9 mouse cellular contexts compared by ENCODE assay signal in genomic region chr19:46326019-46326755, GRCm38 (mm10). TPM values are rescaled to one million over a fixed set of nuclear protein-coding genes. Genes with fewer than 3 reads are reported as not detected.
A peak's percentile ranks its signal among the peaks of the same experiment; 100 is the strongest.
DNase-seq lines count a peak whose midpoint lies in the region; ATAC-seq and TF ChIP-seq lines count a peak whose summit lies in the region.
"Had no signal": no experiment of that assay in that cellular context is flagged by ENCODE, and none has a peak within 500 bp of the region (broad histone marks: within the 10 kb centered on the region; RNA-seq: fewer than 3 reads in every experiment).

No protein-coding gene starts in this region.

- no peaks in the 10 kb centered on the region for H3K9me3 ChIP-seq in lung, embryonic 14.5 days (ENCODE audit: low read depth, low read length)
- no peaks in the 10 kb centered on the region for H3K9me3 ChIP-seq in hindbrain, embryonic 16.5 days (ENCODE audit: control insufficient read depth, low read length)
- no peaks in the 10 kb centered on the region for H3K9me3 ChIP-seq in neural tube, embryonic 15.5 days (replicated peaks)

- H3K4me2 ChIP-seq in lung, embryonic 14.5 days, result peak overlapping the region; percentile 100
- peak overlapping the region; percentile 92 for H3K4me2 ChIP-seq in hindbrain, embryonic 16.5 days (ENCODE audit: low read length)
- H3K4me2 ChIP-seq in neural tube, embryonic 15.5 days, result peak overlapping the region; percentile 99

- H3K4me1 ChIP-seq in lung, embryonic 14.5 days (ENCODE audit: insufficient read depth), result peaks cover 17% of the 10 kb centered on the region
- H3K4me1 ChIP-seq in lung, adult 2 months (ENCODE audit: control insufficient read depth, insufficient read depth, low read length), result peaks cover 7% of the 10 kb centered on the region
- H3K4me1 ChIP-seq in hindbrain, embryonic 16.5 days (ENCODE audit: control insufficient read depth, insufficient read depth, low read depth, low read length), result peaks cover 62% of the 10 kb centered on the region
- H3K4me1 ChIP-seq in neural tube, embryonic 15.5 days, result peaks cover 75% of the 10 kb centered on the region

- peaks cover 62% of the 10 kb centered on the region for H3K27me3 ChIP-seq in lung, embryonic 14.5 days (ENCODE audit: insufficient read depth, low read length)
- no peaks in the 10 kb centered on the region for H3K27me3 ChIP-seq in hindbrain, embryonic 16.5 days (replicated peaks; ENCODE audit: control insufficient read depth, insufficient read depth, low read length)
- H3K27me3 ChIP-seq in neural tube, embryonic 15.5 days (replicated peaks), result peaks cover 11% of the 10 kb centered on the region; the same call in 1 of the 2 replicates

- DNase-seq in lung, embryonic 14.5 days, result no peak
- DNase-seq in lung, adult 2 months, result no peak
- peak; percentile 68 to 77 for DNase-seq in cerebellum, postnatal 25 days
- DNase-seq in spleen, postnatal 10 days (ENCODE audit: low spot score in 2 of 2), result no peak
- DNase-seq in layer of hippocampus, adult 9-10 months (ENCODE audit: low spot score), result no peak
- no peak for DNase-seq in layer of hippocampus, adult 11-12 months (ENCODE audit: low spot score)

- ATAC-seq in lung, embryonic 14.5 days (ENCODE audit: insufficient read depth), result no peak
- peak; percentile 21 for ATAC-seq in hindbrain, embryonic 16.5 days
- ATAC-seq in neural tube, embryonic 15.5 days (ENCODE audit: low FRiP score), result peak; percentile 11; the same call in 1 of the 2 replicates

- WGBS in lung, embryonic 14.5 days, result 6% methylated on average over 29 of the region's 29 CpGs
- 8% methylated on average over 29 of the region's 29 CpGs for WGBS in lung, adult 2 months
- 4% methylated on average over 28 of the region's 29 CpGs for WGBS in hindbrain, embryonic 16.5 days
- WGBS in neural tube, embryonic 15.5 days, result 2% methylated on average over 29 of the region's 29 CpGs

- no peak for TF ChIP-seq POLR2A in lung, adult 2 months (IDR thresholded peaks at IDR 0.05; ENCODE audit: borderline replicate concordance, extremely low read depth, low read depth, low read length)

- H3K9ac ChIP-seq in lung, embryonic 14.5 days, result no peak overlapping the region
- H3K9ac ChIP-seq in hindbrain, embryonic 16.5 days (ENCODE audit: low read depth, low read length), result peak overlapping the region; percentile 76
- peak overlapping the region; percentile 64 for H3K9ac ChIP-seq in neural tube, embryonic 15.5 days (replicated peaks)
- H3K9ac ChIP-seq: liver, embryonic 14.5 days had no signal

- H3K27ac ChIP-seq in lung, embryonic 14.5 days (ENCODE audit: low read depth), result no peak overlapping the region
- peak overlapping the region; percentile 95 for H3K27ac ChIP-seq in hindbrain, embryonic 16.5 days (ENCODE audit: low read depth, low read length)
- H3K27ac ChIP-seq in neural tube, embryonic 15.5 days (replicated peaks), result peak overlapping the region; percentile 98
- H3K27ac ChIP-seq: liver, embryonic 14.5 days had no signal

- H3K4me3 ChIP-seq in lung, embryonic 14.5 days (ENCODE audit: low read depth, low read length), result no peak overlapping the region
- H3K4me3 ChIP-seq in lung, adult 2 months (replicated peaks; ENCODE audit: extremely low read depth, low read depth, low read length), result no peak overlapping the region
- peak overlapping the region; percentile 59 for H3K4me3 ChIP-seq in hindbrain, embryonic 16.5 days (ENCODE audit: low read length)
- H3K4me3 ChIP-seq in neural tube, embryonic 15.5 days (replicated peaks), result peak overlapping the region; percentile 64

- TF ChIP-seq CTCF in lung, embryonic 14.5 days (IDR thresholded peaks at IDR 0.05; ENCODE audit: low read depth), result no peak
- TF ChIP-seq CTCF in lung, adult 2 months (IDR thresholded peaks at IDR 0.05; ENCODE audit: insufficient read depth, low read length), result no peak

- H3K36me3 ChIP-seq in lung, embryonic 14.5 days (ENCODE audit: insufficient read depth), result peaks cover 11% of the 10 kb centered on the region
- peaks cover 12% of the 10 kb centered on the region for H3K36me3 ChIP-seq in hindbrain, embryonic 16.5 days (ENCODE audit: control insufficient read depth, insufficient read depth, low read length)
- peaks cover 12% of the 10 kb centered on the region for H3K36me3 ChIP-seq in neural tube, embryonic 15.5 days

RNA-seq across cellular contexts. Expression of gene Psd, which starts 0.8 kb away (rescaled TPM):
- 9.9 and 10.5 TPM in 2 replicates for polyA plus RNA-seq in lung, embryonic 14.5 days (2014; fragmentation: Nextera tagmentation; extraction: Ambion mirVana)
- polyA plus RNA-seq in lung, adult 2 months (2012; rRNA removed), result 2.3 and 2.4 TPM in 2 replicates
- 99.1 and 112 TPM in 2 replicates for polyA plus RNA-seq in hindbrain, embryonic 16.5 days (2015; fragmentation: Nextera tagmentation; extraction: Ambion mirVana)
- polyA plus RNA-seq in neural tube, embryonic 15.5 days (2015; fragmentation: Nextera tagmentation; extraction: Ambion mirVana), result 88.4 and 118 TPM in 2 replicates

RNA-seq across cellular contexts. Expression of gene Fbxl15, which starts 1.8 kb away (rescaled TPM):
- 12.6 and 13.1 TPM in 2 replicates for polyA plus RNA-seq in lung, embryonic 14.5 days (2014; fragmentation: Nextera tagmentation; extraction: Ambion mirVana)
- 10.7 and 15.5 TPM in 2 replicates for polyA plus RNA-seq in lung, adult 2 months (2012; rRNA removed)
- polyA plus RNA-seq in hindbrain, embryonic 16.5 days (2015; fragmentation: Nextera tagmentation; extraction: Ambion mirVana), result 49.4 and 55.6 TPM in 2 replicates
- 44.0 and 52.3 TPM in 2 replicates for polyA plus RNA-seq in neural tube, embryonic 15.5 days (2015; fragmentation: Nextera tagmentation; extraction: Ambion mirVana)

RNA-seq across cellular contexts. Expression of gene Cuedc2, which starts 12.3 kb away (rescaled TPM):
- 132 and 145 TPM in 2 replicates for polyA plus RNA-seq in lung, embryonic 14.5 days (2014; fragmentation: Nextera tagmentation; extraction: Ambion mirVana)
- polyA plus RNA-seq in lung, adult 2 months (2012; rRNA removed), result 47.1 and 53.9 TPM in 2 replicates
- polyA plus RNA-seq in hindbrain, embryonic 16.5 days (2015; fragmentation: Nextera tagmentation; extraction: Ambion mirVana), result 343 and 362 TPM in 2 replicates
- polyA plus RNA-seq in neural tube, embryonic 15.5 days (2015; fragmentation: Nextera tagmentation; extraction: Ambion mirVana), result 322 and 350 TPM in 2 replicates

RNA-seq across cellular contexts. Expression of gene Mfsd13a, which starts 14.7 kb away (rescaled TPM):
- polyA plus RNA-seq in lung, embryonic 14.5 days (2014; fragmentation: Nextera tagmentation; extraction: Ambion mirVana), result 9.9 and 11.6 TPM in 2 replicates
- polyA plus RNA-seq in lung, adult 2 months (2012; rRNA removed), result 26.5 and 27.1 TPM in 2 replicates
- 13.0 and 13.4 TPM in 2 replicates for polyA plus RNA-seq in hindbrain, embryonic 16.5 days (2015; fragmentation: Nextera tagmentation; extraction: Ambion mirVana)
- polyA plus RNA-seq in neural tube, embryonic 15.5 days (2015; fragmentation: Nextera tagmentation; extraction: Ambion mirVana), result 13.2 and 13.9 TPM in 2 replicates

RNA-seq across cellular contexts. Expression of gene Nfkb2, which starts 22.1 kb away (rescaled TPM):
- 7.7 TPM in 2 replicates for polyA plus RNA-seq in lung, embryonic 14.5 days (2014; fragmentation: Nextera tagmentation; extraction: Ambion mirVana)
- polyA plus RNA-seq in lung, adult 2 months (2012; rRNA removed), result 56.5 and 60.6 TPM in 2 replicates
- 2.4 and 3.3 TPM in 2 replicates for polyA plus RNA-seq in hindbrain, embryonic 16.5 days (2015; fragmentation: Nextera tagmentation; extraction: Ambion mirVana)
- 2.4 and 10.0 TPM in 2 replicates for polyA plus RNA-seq in neural tube, embryonic 15.5 days (2015; fragmentation: Nextera tagmentation; extraction: Ambion mirVana)

Comparison
In these comparisons a context has a peak if more than half of its experiments do, and no peak if none do; other contexts are left out.
1. DNase-seq: peak in cerebellum, postnatal 25 days (2 of 2); none in lung, embryonic 14.5 days (single experiment), lung, adult 2 months (single experiment), spleen, postnatal 10 days (0 of 2), layer of hippocampus, adult 9-10 months (single experiment) and layer of hippocampus, adult 11-12 months (single experiment).
2. H3K4me3 ChIP-seq: peak in hindbrain, embryonic 16.5 days (single experiment) and neural tube, embryonic 15.5 days (single experiment); none in lung, embryonic 14.5 days (single experiment) and lung, adult 2 months (single experiment).
3. Peak in every context shown above with its lines, with median percentiles within 50 percentile points of each other: H3K4me2 ChIP-seq.